Mouse (Mus musculus) erythroblast, adult 5-6 weeks (primary cell): Measurements from ENCODE around the gene Rbl1. TPM values are rescaled to one million over a fixed set of nuclear protein-coding genes. Genes with fewer than 3 reads are reported as not detected.

Experiments
- ATAC-seq: replicated peaks from 2 replicates; pipeline ENCODE4 v1.8.0; 2016; ENCODE audit warnings: moderate number of reproducible peaks, mild to moderate bottlenecking, moderate TSS enrichment, inconsistent platforms; ENCODE audit not compliant: poor library complexity, low FRiP score, severe bottlenecking
- total RNA-seq, 2 experiments: library from RNA; stranded (forward) in 1 of 2; stranded (reverse) in 1 of 2; fragments of 150-400 nt in 1 of 2; fragments of 200-764, 138-1000 nt in 1 of 2; gene quantifications; 2 replicates each; pipeline versions ENCODE4 v1.2.3 to v1.2.4; 2015 to 2017; ENCODE audit warnings: low replicate concordance in 2 of 2

Rbl1 gene
- total RNA-seq, 2 experiments from 2014 or later = 31.5 to 40.8 TPM

DNA sequence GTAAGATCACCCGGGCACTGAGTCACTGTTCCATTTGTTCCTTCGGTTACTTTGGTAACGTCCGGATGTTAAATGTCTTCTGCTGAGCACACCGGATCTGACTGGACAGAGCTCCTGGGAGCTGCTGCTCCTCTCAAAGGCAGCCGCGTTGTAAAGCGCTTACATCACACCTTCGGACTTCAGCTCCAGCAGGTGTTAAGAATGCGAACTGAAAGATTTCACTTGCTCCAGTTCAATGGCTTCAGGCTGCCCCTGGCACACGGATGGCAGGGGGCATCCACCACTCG is 104.1 kb downstream of the Rbl1 start:
- ATAC-seq = no peak

GRCm38 (mm10) chr2:157099532-157100318 is 104.6 kb downstream of the Rbl1 start:
- ATAC-seq = no peak

Other genes with a start within 250 kb of the Rbl1 start
- gene Ndrg3, start 212.5 kb downstream of the Rbl1 start, total RNA-seq (2015; ENCODE audit: low replicate concordance) = 15.3 and 15.6 TPM in 2 replicates
- 9.2 and 10.3 TPM in 2 replicates for gene Ndrg3, start 212.5 kb downstream of the Rbl1 start, total RNA-seq (2017; ENCODE audit: low replicate concordance)
- gene Dsn1, start 197.4 kb downstream of the Rbl1 start, total RNA-seq (2015; ENCODE audit: low replicate concordance) = 12.3 and 14.8 TPM in 2 replicates
- 21.2 TPM in 2 replicates for gene Dsn1, start 197.4 kb downstream of the Rbl1 start, total RNA-seq (2017; ENCODE audit: low replicate concordance)
- gene Soga1, start 125.3 kb downstream of the Rbl1 start, total RNA-seq (2015; ENCODE audit: low replicate concordance) = 0.21 and 1.3 TPM in 2 replicates
- gene Soga1, start 125.3 kb downstream of the Rbl1 start, total RNA-seq (2017; ENCODE audit: low replicate concordance) = 0.56 and 1.1 TPM in 2 replicates
- gene Tldc2, start 117.5 kb downstream of the Rbl1 start, total RNA-seq (2015; ENCODE audit: low replicate concordance) = not detected in 2 replicates
- gene Tldc2, start 117.5 kb downstream of the Rbl1 start, total RNA-seq (2017; ENCODE audit: low replicate concordance) = not detected in 2 replicates
- gene Samhd1, start 69.3 kb downstream of the Rbl1 start, total RNA-seq (2015; ENCODE audit: low replicate concordance) = 69.9 and 105 TPM in 2 replicates
- 81.6 and 89.4 TPM in 2 replicates for gene Samhd1, start 69.3 kb downstream of the Rbl1 start, total RNA-seq (2017; ENCODE audit: low replicate concordance)
- 55.4 and 67.8 TPM in 2 replicates for gene Rpn2, start 74.5 kb upstream of the Rbl1 start, total RNA-seq (2015; ENCODE audit: low replicate concordance)
- 51.6 and 53.3 TPM in 2 replicates for gene Rpn2, start 74.5 kb upstream of the Rbl1 start, total RNA-seq (2017; ENCODE audit: low replicate concordance)
- not detected in 2 replicates for gene Mroh8, start 75.0 kb upstream of the Rbl1 start, total RNA-seq (2015; ENCODE audit: low replicate concordance)
- not detected in 2 replicates for gene Mroh8, start 75.0 kb upstream of the Rbl1 start, total RNA-seq (2017; ENCODE audit: low replicate concordance)
- not detected in 2 replicates for gene Ghrh, start 143.0 kb upstream of the Rbl1 start, total RNA-seq (2015; ENCODE audit: low replicate concordance)
- not detected in 2 replicates for gene Ghrh, start 143.0 kb upstream of the Rbl1 start, total RNA-seq (2017; ENCODE audit: low replicate concordance)
- 7.1 and 11.0 TPM in 2 replicates for gene Manbal, start 163.1 kb upstream of the Rbl1 start, total RNA-seq (2015; ENCODE audit: low replicate concordance)
- 1.4 and 3.2 TPM in 2 replicates for gene Manbal, start 163.1 kb upstream of the Rbl1 start, total RNA-seq (2017; ENCODE audit: low replicate concordance)
- not detected in 2 replicates for gene Src, start 213.9 kb upstream of the Rbl1 start, total RNA-seq (2015; ENCODE audit: low replicate concordance)
- gene Src, start 213.9 kb upstream of the Rbl1 start, total RNA-seq (2017; ENCODE audit: low replicate concordance) = 0.09 and 2.1 TPM in 2 replicates